2 mouse cellular contexts compared by ENCODE assay signal in genomic region chr6:108703085-108703484, GRCm38 (mm10).
TF ChIP-seq lines count a peak whose summit lies in the region.

No protein-coding gene starts in this region.

TF ChIP-seq in CH12.LX, 34 proteins besides CTCF, POLR2A, EP300 and RAD21 (continued from another document):
- no peak for TF ChIP-seq SMC3 (IDR thresholded peaks at IDR 0.05; ENCODE audit: low read depth, low read length)
- no peak for TF ChIP-seq ZMIZ1 (IDR thresholded peaks at IDR 0.05; ENCODE audit: low read depth, low read length)
- no peak for TF ChIP-seq KAT2A (IDR thresholded peaks at IDR 0.05; ENCODE audit: insufficient replicate concordance, low read length)
- no peak for TF ChIP-seq MXI1 (IDR thresholded peaks at IDR 0.05; ENCODE audit: low read depth, low read length)
- TF ChIP-seq POLR2AphosphoS2 (IDR thresholded peaks at IDR 0.05; ENCODE audit: low read depth, low read length) = no peak
- TF ChIP-seq MAZ (IDR thresholded peaks at IDR 0.05; ENCODE audit: low read depth, low read length) = no peak
- TF ChIP-seq JUND (conservative IDR thresholded peaks at IDR 0.05; ENCODE audit: low read depth, low read length) = peak; percentile 56; the same call in 1 of the 2 replicates
- peak; percentile 81 for TF ChIP-seq CHD1 (IDR thresholded peaks at IDR 0.05; ENCODE audit: low read depth, low read length)

TF ChIP-seq in MEL, 35 proteins besides CTCF, POLR2A, EP300 and RAD21 (continued from another document):
- TF ChIP-seq ELF1 (IDR thresholded peaks at IDR 0.05; ENCODE audit: low read depth, low read length) (no peak), HCFC1 (IDR thresholded peaks at IDR 0.05; ENCODE audit: low read depth, low read length) (no peak), USF2 (IDR thresholded peaks at IDR 0.05; ENCODE audit: borderline replicate concordance in 1 of 2, insufficient read depth in 1 of 2, low read depth in 1 of 2, low read length in 2 of 2) (no peak)
